Mouse (Mus musculus) megakaryocyte-erythroid progenitor cell, adult 5-6 weeks (primary cell): ENCODE results near the gene Cadm4. TPM values are rescaled to one million over a fixed set of nuclear protein-coding genes. Genes with fewer than 3 reads are reported as not detected.

Experiments
- ATAC-seq: replicated peaks from 2 replicates; pipeline ENCODE4 v1.8.0; 2016; ENCODE audit warnings: mild to moderate bottlenecking, inconsistent platforms; ENCODE audit not compliant: severe bottlenecking, poor library complexity, low FRiP score, low TSS enrichment
- total RNA-seq, 2 experiments: library from RNA; stranded (forward) in 1 of 2; stranded (reverse) in 1 of 2; fragments of 200-1000, 215-1000 nt in 1 of 2; fragments of >200 nt in 1 of 2; fragmentation: Nextera tagmentation in 1 of 2; gene quantifications; 2 replicates each; pipeline ENCODE4 v1.2.3; 2014 to 2017

Gene Cadm4
- total RNA-seq, 2 experiments from 2014 or later: not detected

- ATAC-seq: no peak
Observed at GRCm38 (mm10) chr7:24523723-24524122, 41.9 kb downstream of the Cadm4 start.

- no peak for ATAC-seq
Observed at GRCm38 (mm10) chr7:24524978-24525377, 43.2 kb downstream of the Cadm4 start.

GRCm38 (mm10) chr7:24525686-24526420, 44.0 kb downstream of the Cadm4 start:
- ATAC-seq: no peak

GRCm38 (mm10) chr7:24528861-24529260, 47.0 kb downstream of the Cadm4 start:
- peak; percentile 54 for ATAC-seq

GRCm38 (mm10) chr7:24529580-24529979, 47.8 kb downstream of the Cadm4 start:
- no peak for ATAC-seq

- peak; percentile 80 for ATAC-seq
Observed at GRCm38 (mm10) chr7:24530062-24530931, 48.5 kb downstream of the Cadm4 start, which contains the start of gene Irgq. Gene Irgq (plus strand): TSS chr7:24530689.

GRCm38 (mm10) chr7:24531211-24531971, 49.6 kb downstream of the Cadm4 start:
- peak; percentile 65 for ATAC-seq

- no peak for ATAC-seq
Observed at GRCm38 (mm10) chr7:24533031-24533571, 51.3 kb downstream of the Cadm4 start.

- ATAC-seq: no peak
Observed at GRCm38 (mm10) chr7:24533806-24534205, 52.0 kb downstream of the Cadm4 start.

GRCm38 (mm10) chr7:24534301-24534700, 52.5 kb downstream of the Cadm4 start:
- no peak for ATAC-seq

- ATAC-seq: no peak
Observed at GRCm38 (mm10) chr7:24537081-24537480, 55.3 kb downstream of the Cadm4 start.

GRCm38 (mm10) chr7:24537591-24537990, 55.8 kb downstream of the Cadm4 start:
- no peak for ATAC-seq

GRCm38 (mm10) chr7:24538154-24538553, 56.3 kb downstream of the Cadm4 start:
- no peak for ATAC-seq

- ATAC-seq: no peak
Observed at GRCm38 (mm10) chr7:24538701-24539100, 56.9 kb downstream of the Cadm4 start.

GRCm38 (mm10) chr7:24539686-24540085, 57.9 kb downstream of the Cadm4 start:
- ATAC-seq: no peak

- no peak for ATAC-seq
Observed at GRCm38 (mm10) chr7:24544506-24544905, 62.7 kb downstream of the Cadm4 start.

GRCm38 (mm10) chr7:24546068-24546614, 64.3 kb downstream of the Cadm4 start, which contains the start of the genes Pinlyp and Xrcc1:
Gene Pinlyp (minus strand): TSS chr7:24546118.
Gene Xrcc1 (plus strand): TSS chr7:24546289.
- ATAC-seq: 0 out of 2 replicates have a peak, but pooled peaks have one; percentile 6

GRCm38 (mm10) chr7:24546634-24547389, 65.0 kb downstream of the Cadm4 start:
- ATAC-seq: peak; percentile 100
